Mouse (Mus musculus) adrenal gland (tissue): Measurements from ENCODE around the gene Kif3c.

ENCODE experiments used
- intact Hi-C: fragments of 180-260 bp; cut with DNase I; formaldehyde crosslinking; loops from one replicate; pipeline ENCODE4 v1.15.1; 2025
- long read RNA-seq, 2 experiments: library from polyadenylated mRNA; unstranded; transcript quantifications; one replicate each; pipeline ENCODE4 v2.0.0; 2020; ENCODE audit warnings: borderline replicate concordance in 1 of 2; ENCODE audit not compliant: insufficient replicate concordance in 1 of 2

Gene Kif3c
- long read RNA-seq, experiment 1, partial matches to known transcripts: 2 of 3 reads
- long read RNA-seq, experiment 1, other reads (novel, unspliced or antisense): 1 of 3 reads
- long read RNA-seq, experiment 2, full-length matches to known transcripts: 5 of 10 reads
- long read RNA-seq, experiment 2, partial matches to known transcripts: 1 of 10 reads
- long read RNA-seq, experiment 2, other reads (novel, unspliced or antisense): 4 of 10 reads

DNA sequence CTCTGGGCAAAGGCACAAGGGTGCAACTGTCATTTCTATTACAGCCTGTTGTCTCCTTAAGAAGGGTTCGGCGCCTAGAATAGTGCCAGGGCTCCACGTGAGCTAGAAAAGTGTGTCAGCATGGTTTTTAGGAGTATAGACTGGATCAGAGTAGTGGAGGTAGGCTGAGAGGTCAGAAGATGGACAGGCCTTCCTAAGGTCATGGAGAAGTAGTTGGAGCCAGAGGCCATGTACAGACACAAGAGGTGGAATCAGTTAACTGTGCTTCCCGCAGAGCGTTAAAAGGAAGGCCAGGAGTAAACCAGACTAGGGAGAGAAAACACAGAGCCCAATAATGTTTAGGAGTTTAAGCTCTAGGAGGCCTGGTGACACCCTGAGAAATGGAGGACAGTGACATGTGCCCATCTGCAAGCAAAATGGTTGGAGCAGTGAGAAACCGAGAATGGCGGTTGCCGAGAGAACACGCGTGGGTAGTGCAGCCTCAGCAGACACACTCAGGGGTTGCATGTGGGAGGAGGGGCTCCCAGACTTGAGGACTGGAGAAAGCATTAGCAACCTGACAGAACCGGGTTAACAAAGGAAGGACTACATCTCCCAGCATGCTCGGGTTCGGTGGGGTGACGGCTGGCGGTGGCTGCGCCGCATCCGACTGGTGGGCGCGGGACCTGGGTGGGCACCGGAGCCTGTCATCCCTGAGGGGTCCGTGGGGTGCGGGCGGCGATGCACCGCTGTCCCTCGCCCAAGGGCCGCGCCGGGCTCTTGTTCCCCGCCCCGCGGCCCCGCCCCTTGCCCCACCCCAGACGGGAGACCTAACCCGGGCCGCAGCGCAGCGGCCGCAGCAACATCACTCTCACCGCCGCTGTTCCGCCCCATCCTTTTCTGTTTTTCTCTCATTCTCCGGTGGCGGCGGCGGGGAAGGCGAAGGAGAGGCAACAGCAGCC, at the start of gene Kif3c:
Gene Kif3c (plus strand): TSS at position 625 of the 941 bp plus-strand sequence.
- intact Hi-C loops: loop anchor here (5.0 to 10.0 kb wide), 2 partner anchors 112 to 270 kb away; no protein-coding TSS in a partner anchor

DNA sequence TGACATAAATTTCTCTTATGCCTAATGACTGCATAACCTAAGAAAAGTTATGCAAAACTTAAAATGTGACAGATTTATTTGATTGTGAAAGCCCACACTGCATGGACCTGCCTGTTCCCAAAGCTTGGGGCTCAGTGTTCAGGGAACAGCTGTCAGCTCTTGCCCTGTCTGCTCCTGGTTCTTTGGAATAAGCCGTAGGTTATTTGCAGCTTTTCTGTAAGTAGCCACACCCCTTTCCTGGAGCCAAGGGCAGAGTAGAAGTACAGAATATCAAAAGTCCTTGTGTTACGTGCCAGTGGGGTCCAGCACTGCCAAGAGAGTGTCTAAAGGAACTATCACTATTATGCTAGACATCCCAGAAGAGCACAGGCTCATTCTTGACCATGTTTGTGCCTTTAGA, 48.8 kb upstream of the Kif3c start:
- intact Hi-C loops: no loop called here

DNA sequence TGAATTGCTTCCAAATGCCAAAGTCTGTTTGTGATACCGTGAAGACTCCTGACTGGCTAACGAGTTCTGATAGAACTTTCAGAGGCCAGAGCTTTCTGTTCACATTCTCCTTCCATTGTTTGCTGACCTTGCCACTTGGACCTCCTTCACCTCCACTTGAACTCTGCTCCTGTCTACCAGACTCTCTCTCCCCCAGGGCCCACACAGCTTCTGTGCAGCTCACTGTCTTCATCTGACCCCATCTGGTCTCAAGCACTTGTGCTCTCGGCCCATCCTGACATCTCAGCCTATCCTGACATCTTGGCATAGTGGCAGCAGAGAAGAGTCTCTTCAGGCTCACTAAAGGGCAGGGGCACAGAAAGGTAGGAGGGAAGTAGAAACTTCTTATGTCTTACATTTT, 48.0 kb upstream of the Kif3c start:
- intact Hi-C loops: no loop called here

DNA sequence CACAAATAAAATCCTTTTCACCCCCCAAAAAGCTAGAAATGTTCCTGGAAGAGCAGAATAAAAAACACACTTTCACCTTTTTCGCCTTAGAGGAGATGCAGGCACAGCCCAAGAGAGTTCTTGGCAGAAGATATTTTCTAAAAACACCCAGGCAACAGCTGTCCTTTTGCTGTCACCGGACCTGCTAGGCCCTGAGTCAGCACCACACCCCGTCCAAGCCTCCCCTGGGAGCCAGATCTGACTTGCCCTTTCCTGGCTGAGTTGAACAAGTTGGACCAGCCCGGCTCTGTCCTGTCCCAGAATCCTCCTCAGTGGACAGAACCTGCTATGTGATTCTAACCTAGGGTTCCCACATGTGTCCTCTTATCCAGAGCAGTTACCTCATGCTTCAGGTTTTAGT, 45.6 kb upstream of the Kif3c start:
- intact Hi-C loops: no loop called here

DNA sequence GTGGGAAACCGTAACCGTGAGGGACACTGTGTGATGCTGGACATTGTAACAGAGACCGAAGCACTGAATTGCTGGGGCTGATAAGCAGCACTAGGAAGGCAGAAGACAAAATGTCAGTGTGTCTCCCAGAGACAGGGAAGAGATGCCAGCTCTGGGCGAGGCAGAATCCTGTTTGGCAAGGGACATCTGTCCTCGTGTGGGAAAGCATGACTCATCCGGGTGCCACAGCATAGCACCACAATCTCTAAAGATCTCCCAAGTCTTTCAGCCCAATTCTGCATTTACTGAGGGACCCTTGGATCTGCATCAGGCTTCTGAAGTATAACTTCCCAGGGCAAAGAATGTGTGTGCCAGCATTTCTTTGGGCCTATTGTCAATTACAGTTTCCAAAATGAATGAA, 41.7 kb upstream of the Kif3c start:
- intact Hi-C loops: no loop called here

DNA sequence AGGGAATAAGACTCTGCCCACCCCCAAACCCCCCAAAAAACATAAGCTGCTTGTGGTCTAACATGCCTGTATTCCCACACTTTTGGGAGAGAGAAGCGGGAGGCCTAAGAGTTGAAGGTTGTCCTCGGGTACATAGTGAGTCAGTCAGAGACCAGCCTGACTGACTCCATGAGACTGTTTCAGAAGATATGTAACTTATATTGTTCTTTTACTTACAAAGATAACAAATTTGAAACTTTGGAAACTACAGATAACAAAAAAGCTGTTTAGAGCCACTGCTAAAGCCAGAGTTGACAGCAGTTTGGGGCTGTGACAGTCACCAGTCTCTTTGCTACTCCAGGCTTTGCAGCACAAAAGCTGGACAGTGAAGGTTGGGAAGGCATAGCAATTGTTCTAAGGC, 39.7 kb upstream of the Kif3c start:
- intact Hi-C loops: no loop called here

DNA sequence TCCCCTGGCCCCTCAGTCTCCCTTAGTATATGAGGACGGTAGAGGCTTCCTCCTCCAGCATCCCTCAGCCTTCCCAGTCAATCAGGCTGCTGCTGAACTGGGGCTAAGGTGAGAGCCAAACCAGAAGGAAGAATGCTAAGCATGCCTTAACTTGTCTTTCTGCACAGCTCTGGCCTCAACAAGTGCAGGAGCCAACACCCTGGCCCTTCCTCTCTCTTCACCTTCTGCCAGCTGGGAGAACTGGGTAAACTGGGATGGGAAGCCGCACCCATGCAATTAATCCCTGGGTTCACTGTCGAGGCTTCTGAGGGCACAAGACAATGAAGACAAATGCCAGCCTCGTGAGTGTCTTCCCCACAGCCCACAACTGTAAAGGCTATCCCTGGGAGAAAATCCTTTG, 35.3 kb upstream of the Kif3c start:
- intact Hi-C loops: no loop called here

DNA sequence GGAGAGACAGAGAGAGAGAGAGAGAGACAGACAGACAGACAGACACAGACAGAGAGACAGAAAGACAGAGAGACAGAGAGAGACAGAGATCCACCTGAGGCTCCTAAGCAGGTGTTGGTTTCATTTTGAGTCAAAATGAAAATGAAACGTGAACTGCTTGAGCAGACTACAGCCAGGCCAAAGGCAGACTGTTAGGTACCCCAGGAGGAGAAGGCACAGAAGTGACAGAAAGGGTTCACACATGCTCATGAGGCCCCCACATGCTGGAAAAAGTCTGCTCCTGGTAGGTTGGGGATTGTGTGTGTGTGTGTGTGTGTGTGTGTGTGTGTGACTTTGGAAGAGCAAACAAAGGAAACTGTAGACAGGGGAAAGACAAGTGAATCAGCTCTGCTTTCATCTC, 26.0 kb upstream of the Kif3c start:
- intact Hi-C loops: no loop called here

DNA sequence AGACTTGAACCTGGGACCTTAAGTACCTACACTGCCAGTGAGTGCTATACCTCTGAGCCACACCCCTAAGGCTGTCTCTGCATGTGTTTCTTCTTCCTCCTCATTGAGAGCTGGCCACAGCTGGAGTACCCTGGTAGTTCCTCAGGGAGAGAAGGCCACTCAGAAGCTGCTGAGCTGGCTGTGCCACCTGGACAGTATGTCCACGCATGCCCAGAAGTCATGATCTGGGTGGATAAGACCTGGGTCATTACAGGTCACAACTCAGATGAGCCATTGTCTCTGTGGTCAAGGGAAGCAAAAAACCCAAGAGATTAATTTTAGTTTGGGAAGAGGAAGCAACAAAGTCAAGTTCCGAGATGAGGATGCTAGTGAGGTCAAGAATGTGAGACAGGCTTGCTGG, 20.8 kb upstream of the Kif3c start:
- intact Hi-C loops: no loop called here

DNA sequence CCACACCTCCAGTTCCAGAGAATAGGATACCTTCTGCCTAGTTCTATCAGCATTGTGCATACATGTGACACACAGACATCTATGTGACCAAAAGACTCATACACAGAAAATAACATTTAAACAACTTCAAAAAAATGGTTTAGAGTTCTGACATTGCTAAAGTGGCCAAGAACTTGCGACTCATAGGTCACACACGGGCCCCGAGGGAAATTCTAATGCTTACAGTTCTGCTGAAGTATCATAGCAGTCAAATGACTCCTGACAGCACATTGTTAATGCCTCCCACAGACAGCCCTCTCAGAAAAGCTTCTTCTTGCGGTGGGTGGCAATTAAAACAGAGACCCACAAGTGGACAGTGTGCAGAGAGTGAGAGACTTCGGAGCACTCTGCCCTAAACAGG, 19.9 kb upstream of the Kif3c start:
- intact Hi-C loops: no loop called here

DNA sequence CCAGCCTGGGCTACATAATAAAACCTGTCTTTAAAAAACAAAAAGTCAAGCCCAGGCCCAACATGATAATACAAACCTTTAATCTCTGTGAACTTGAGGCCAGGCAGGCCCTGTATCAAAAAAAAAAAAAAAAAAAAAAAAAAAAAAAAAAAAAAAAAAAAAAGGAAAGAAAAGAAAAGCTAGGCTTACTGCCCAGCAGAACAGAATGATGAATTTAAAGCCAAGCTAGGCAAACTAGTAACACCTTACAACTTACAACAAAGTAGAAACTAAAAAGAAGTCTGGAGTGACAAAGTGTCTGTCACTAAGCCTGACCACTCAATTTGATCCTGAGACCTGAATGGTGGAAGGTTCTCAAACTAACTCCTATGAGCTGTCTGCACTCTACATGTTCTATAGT, 17.2 kb upstream of the Kif3c start:
- intact Hi-C loops: no loop called here

DNA sequence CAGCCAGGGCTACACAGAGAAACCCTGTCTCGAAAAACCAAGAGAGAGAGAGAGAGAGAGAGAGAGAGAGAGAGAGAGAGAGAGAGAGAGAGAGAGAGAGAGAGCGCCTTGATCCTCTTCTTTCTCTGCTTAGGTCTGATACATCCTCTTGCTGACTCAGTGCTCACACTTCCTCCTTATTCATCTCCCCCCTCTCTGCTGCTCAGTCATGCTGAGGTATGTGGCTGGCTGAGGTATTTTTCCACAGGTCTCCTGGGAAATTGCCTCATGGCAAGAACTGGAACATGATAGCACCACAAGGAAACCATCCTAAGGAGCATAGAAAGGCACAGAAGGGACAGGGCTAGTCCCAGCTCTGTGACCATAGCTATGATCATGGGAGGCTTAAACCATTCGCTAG, 15.5 kb upstream of the Kif3c start:
- intact Hi-C loops: no loop called here

DNA sequence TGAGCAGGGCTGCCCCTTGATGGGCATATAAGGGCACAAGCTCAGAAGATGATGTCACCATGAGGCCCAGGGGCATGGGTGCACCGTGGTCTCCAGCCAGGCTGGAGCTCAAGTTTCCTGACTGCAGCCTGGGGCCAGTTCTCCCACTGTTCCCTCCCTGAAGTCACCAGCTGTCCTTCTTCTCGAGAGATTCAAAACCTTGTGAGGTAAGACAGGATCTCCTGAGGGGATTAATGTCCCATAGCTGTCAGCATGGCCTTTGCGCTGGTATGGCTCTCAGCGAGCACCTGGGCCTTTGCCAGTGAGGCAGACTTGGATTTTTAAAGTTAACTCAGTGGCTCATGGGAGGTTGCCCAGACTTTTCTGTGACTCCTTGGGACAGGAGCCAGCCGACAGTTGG, 14.8 kb upstream of the Kif3c start:
- intact Hi-C loops: no loop called here

DNA sequence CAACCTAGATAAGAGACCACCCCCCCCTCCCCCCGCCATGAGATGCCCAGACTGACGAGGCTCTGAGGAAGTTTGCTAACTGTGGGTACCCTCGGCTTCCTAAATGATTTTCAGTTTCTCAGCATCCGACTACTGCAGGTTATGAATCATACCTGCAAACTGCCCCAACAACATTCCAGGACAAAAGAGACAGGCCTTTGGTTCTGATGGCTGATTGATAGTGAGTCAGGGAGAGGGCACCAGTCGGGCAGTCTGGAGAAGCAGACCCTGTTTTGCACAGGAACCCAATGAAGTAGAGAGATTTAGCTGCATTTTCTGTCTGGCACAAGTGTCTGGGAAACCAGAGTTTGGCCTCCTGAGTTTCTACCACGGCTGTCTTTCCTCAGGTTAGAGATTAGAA, 12.7 kb upstream of the Kif3c start:
- intact Hi-C loops: no loop called here

DNA sequence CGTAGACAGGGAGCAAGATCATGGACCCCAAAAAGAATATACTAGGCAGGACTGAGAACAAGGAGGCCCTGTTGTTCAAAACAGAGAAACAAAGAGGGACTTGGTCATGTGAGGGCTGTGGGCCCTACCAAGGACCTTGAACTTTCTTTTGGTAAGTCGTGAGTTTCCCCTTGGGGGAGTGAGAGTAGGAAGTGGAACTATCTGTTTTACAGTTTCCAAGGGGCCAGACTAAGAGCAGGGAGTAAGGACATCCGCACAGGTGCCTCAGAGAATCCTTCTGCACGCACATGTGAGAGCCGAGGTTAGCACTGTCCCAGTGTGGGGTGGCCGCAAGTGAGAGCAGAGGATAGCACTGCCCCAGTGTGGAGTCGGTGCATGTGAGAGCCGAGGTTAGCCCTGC, 9.9 kb upstream of the Kif3c start:
- intact Hi-C loops: loop anchor here (5.0 kb wide), 2 partner anchors 48 to 118 kb away; partner anchors contain the start of gene Rab10

DNA sequence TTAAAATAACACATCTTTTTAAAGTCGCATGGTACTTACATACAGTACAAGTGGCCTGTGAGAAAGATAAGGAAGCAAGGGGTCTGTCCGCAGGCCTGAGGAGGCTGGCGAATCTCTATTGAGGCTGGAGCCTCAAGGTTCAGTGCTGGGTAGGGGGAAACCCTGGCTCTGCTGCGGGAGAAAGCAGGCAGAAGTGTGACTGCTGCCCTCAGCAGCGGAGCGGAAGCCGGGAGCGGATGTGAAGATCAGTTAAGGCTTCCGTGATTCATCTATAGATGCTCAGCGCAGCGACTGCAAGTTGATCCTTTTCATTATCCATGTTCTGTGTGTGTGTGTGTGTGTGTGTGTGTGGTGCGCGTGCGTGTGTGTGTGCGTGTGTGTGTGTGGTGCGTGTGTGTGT, 8.1 kb upstream of the Kif3c start:
- intact Hi-C loops: loop anchor here (5.0 kb wide), 2 partner anchors 50 to 120 kb away; partner anchors contain the start of gene Rab10

DNA sequence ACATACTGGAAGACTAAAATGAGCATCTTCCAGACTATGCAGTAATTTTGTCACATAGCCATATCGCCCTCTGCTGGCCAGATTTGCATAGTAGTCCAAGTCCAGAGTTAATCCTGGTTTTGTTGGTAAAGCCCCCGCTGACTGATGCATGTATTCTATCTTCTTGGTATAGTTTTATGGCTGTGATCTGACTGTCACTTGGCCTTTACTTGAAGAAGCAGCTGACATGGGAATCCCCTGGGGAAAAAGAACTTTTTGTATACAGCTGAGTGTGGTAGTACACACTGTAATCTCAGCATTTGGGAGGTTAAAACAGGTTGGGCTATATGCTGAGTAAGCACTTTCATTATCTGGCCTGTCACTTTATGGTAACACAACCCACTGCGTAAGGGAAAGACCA, 5.6 kb upstream of the Kif3c start:
- intact Hi-C loops: loop anchor here (5.0 kb wide), 2 partner anchors 52 to 122 kb away; partner anchors contain the start of gene Rab10

DNA sequence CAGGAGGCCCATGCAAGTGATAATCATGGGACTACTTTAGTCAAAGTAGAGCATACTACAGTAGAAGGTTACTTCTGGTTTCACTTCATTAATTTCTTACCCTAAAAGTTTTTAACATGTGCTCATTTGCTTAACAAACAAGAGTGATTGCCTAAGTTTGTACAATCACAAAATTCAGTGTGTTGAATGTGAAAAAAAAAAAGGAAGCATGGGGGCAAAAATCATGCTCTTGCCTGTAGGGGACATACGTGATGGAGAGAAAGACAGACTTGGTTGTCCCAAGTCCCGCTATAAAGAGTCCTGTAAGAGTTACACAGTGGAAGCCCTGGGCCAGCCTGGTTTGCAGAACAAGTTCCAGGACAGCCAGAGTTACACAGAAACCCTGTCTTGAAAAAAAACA, 4.9 kb upstream of the Kif3c start:
- intact Hi-C loops: loop anchor here (5.0 to 10.0 kb wide), 2 partner anchors 108 to 265 kb away; no protein-coding TSS in a partner anchor

DNA sequence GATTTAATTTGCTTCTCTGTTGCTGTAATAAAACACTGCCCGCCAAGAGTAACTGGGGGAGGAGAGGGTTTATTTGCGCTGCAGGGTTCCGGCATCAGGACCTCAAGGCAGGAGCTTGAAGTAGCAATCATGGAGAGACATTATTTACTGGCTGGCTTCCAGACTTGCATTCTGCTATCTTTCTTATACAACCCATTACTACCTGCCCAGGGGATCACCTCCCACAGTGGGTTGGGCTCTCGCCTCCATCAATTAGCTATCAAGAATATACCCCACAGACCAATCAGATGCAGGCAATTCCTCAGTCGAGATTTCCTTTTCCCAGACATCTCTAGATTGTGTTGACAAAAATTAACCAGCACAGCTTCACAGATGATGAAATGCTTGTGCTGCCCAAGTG, 856 bp upstream of the Kif3c start:
- intact Hi-C loops: loop anchor here (5.0 to 10.0 kb wide), 2 partner anchors 112 to 269 kb away; no protein-coding TSS in a partner anchor

DNA sequence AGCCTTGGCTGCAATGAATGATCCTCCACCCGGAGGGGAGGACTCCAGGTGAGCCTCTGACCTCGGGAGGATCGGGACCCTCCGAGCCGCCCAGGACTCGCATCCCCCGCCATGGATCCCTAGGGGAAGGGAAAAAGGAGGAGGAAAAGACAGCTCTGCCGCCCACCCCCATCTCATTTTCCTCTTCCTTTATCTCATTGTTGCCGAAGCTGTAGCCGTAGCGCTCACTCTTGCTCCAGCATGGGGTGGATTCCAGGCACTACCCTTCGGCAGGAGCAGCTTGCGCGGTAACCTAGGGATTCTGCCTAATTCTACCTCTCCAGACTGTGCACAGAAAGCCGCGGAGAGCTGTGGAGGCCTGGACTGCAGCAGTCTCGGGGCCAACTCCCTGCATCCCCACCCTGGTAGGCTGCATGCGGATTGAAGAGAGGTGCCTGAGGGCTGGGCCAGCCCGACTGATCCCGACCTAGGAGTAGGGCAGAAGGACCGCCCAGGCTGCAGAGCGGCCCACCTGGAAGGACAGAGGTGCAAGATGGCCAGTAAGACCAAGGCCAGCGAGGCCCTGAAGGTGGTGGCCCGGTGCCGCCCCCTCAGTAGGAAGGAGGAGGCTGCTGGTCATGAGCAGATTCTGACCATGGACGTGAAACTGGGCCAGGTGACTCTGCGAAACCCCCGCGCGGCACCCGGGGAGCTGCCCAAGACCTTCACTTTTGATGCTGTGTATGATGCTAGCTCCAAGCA, 687 bp downstream of the Kif3c start:
- intact Hi-C loops: loop anchor here (10.0 kb wide), 1 partner anchor 271 kb away; no protein-coding TSS in a partner anchor

DNA sequence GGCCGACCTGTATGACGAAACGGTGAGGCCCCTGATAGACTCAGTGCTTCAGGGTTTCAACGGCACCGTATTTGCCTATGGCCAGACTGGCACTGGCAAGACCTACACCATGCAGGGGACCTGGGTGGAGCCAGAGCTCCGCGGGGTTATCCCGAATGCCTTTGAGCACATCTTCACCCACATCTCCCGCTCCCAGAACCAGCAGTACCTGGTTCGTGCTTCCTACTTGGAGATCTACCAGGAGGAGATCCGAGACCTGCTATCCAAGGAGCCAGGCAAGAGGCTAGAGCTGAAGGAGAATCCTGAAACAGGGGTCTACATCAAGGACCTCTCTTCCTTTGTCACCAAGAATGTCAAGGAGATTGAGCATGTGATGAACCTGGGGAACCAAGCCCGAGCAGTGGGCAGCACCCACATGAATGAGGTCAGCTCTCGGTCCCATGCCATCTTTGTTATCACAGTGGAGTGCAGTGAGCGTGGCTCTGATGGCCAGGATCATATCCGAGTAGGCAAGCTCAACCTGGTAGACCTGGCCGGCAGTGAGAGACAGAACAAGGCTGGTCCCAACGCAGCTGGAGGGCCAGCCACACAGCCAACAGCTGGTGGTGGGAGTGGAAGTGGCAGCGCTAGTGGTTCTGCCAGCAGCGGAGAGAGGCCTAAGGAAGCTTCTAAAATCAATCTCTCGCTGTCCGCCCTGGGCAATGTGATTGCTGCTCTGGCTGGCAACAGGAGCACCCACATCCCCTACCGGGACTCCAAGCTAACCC, 1.4 kb downstream of the Kif3c start:
- intact Hi-C loops: loop anchor here (10.0 kb wide), 1 partner anchor 272 kb away; no protein-coding TSS in a partner anchor
